9 mouse cellular contexts compared by ENCODE assay signal in genomic region chr10:107922750-107923149, GRCm38 (mm10). TPM values are rescaled to one million over a fixed set of nuclear protein-coding genes. Genes with fewer than 3 reads are reported as not detected.
DNase-seq lines count a peak whose midpoint lies in the region; ATAC-seq and TF ChIP-seq lines count a peak whose summit lies in the region.
"Had no signal": no experiment of that assay in that cellular context is flagged by ENCODE, and none has a peak within 500 bp of the region (broad histone marks: within the 10 kb centered on the region; RNA-seq: fewer than 3 reads in every experiment).

No protein-coding gene starts in this region.

- H3K27me3 ChIP-seq in forebrain, postnatal 0 days (ENCODE audit: insufficient read depth, low read length): no peaks in the 10 kb centered on the region
- no peaks in the 10 kb centered on the region for H3K27me3 ChIP-seq in forebrain, embryonic 13.5 days
- H3K27me3 ChIP-seq in liver, postnatal 0 days (ENCODE audit: insufficient read depth, low read length): no peaks in the 10 kb centered on the region
- no peaks in the 10 kb centered on the region for H3K27me3 ChIP-seq in liver, embryonic 12.5 days (replicated peaks)
- no peaks in the 10 kb centered on the region for H3K27me3 ChIP-seq in MEL (ENCODE audit: control insufficient read depth in 1 of 2, insufficient read depth in 2 of 2, low read length in 2 of 2)

- no peak for TF ChIP-seq POLR2A in MEL (IDR thresholded peaks at IDR 0.05; ENCODE audit: control insufficient read depth in 1 of 2, insufficient read depth in 1 of 2, low read depth in 1 of 2, low read length in 2 of 2, poor library complexity in 1 of 2)

- TF ChIP-seq EP300 in liver, postnatal 0 days (IDR thresholded peaks at IDR 0.05; ENCODE audit: low read depth): no peak
- no peak for TF ChIP-seq EP300 in MEL (IDR thresholded peaks at IDR 0.05; ENCODE audit: low read depth in 1 of 2, low read length in 2 of 2)

- no peak for TF ChIP-seq RAD21 in MEL (IDR thresholded peaks at IDR 0.05; ENCODE audit: low read depth, low read length)

- no peaks in the 10 kb centered on the region for H3K4me1 ChIP-seq in forebrain, postnatal 0 days (ENCODE audit: insufficient read depth)
- H3K4me1 ChIP-seq in forebrain, embryonic 13.5 days: no peaks in the 10 kb centered on the region
- H3K4me1 ChIP-seq in liver, postnatal 0 days (ENCODE audit: insufficient read depth): no peaks in the 10 kb centered on the region
- H3K4me1 ChIP-seq in liver, embryonic 12.5 days: no peaks in the 10 kb centered on the region
- no peaks in the 10 kb centered on the region for H3K4me1 ChIP-seq in MEL (ENCODE audit: control insufficient read depth in 1 of 2, insufficient read depth in 2 of 2, low read length in 2 of 2)

- no peak overlapping the region for H3K27ac ChIP-seq in forebrain, postnatal 0 days (ENCODE audit: low read depth, low read length)
- H3K27ac ChIP-seq in forebrain, embryonic 13.5 days: no peak overlapping the region
- no peak overlapping the region for H3K27ac ChIP-seq in liver, postnatal 0 days (ENCODE audit: low read depth)
- H3K27ac ChIP-seq in liver, embryonic 12.5 days: no peak overlapping the region
- no peak overlapping the region for H3K27ac ChIP-seq in MEL (ENCODE audit: control insufficient read depth, low read depth, low read length)

- WGBS in forebrain, postnatal 0 days: 14% methylated on average over 1 of the region's 1 CpGs
- 30% methylated on average over 1 of the region's 1 CpGs for WGBS in forebrain, embryonic 13.5 days
- 14% methylated on average over 1 of the region's 1 CpGs for WGBS in liver, postnatal 0 days (ENCODE audit: insufficient replicate concordance)
- 22% methylated on average over 1 of the region's 1 CpGs for WGBS in liver, embryonic 12.5 days (ENCODE audit: insufficient replicate concordance)

- H3K9me3 ChIP-seq in forebrain, postnatal 0 days (ENCODE audit: low read length): 0 out of 2 replicates have a peak, but pooled peaks cover 3% of the 10 kb centered on the region
- H3K9me3 ChIP-seq in forebrain, embryonic 13.5 days (replicated peaks): 0 out of 2 replicates have a peak, but pooled peaks cover 2% of the 10 kb centered on the region
- no peaks in the 10 kb centered on the region for H3K9me3 ChIP-seq in liver, postnatal 0 days (ENCODE audit: low read length)
- no peaks in the 10 kb centered on the region for H3K9me3 ChIP-seq in liver, embryonic 12.5 days (replicated peaks)
- H3K9me3 ChIP-seq in MEL (replicated peaks; ENCODE audit: insufficient read depth, low read length): no peaks in the 10 kb centered on the region
- H3K9me3 ChIP-seq: G1E had no signal

- no peak for ATAC-seq in forebrain, postnatal 0 days
- no peak for ATAC-seq in forebrain, embryonic 13.5 days
- no peak for ATAC-seq in liver, postnatal 0 days
- ATAC-seq in liver, embryonic 12.5 days: no peak
- no peak for ATAC-seq in activated CD4-positive, CD25-positive, alpha-beta regulatory T cell, adult 4 months

- H3K4me3 ChIP-seq in forebrain, postnatal 0 days (ENCODE audit: low read depth, low read length): no peak overlapping the region
- H3K4me3 ChIP-seq in forebrain, embryonic 13.5 days: no peak overlapping the region
- H3K4me3 ChIP-seq in liver, postnatal 0 days (ENCODE audit: low read depth, low read length): no peak overlapping the region
- no peak overlapping the region for H3K4me3 ChIP-seq in liver, embryonic 12.5 days
- H3K4me3 ChIP-seq in MEL (ENCODE audit: control insufficient read depth in 1 of 2, insufficient read depth in 1 of 2, low read depth in 2 of 2, low read length in 2 of 2): no peak overlapping the region

- H3K4me2 ChIP-seq in forebrain, postnatal 0 days (ENCODE audit: low read depth): no peak overlapping the region
- no peak overlapping the region for H3K4me2 ChIP-seq in forebrain, embryonic 13.5 days
- H3K4me2 ChIP-seq in liver, postnatal 0 days (ENCODE audit: low read depth, low read length): no peak overlapping the region
- H3K4me2 ChIP-seq in liver, embryonic 12.5 days: no peak overlapping the region

- H3K36me3 ChIP-seq in forebrain, postnatal 0 days (ENCODE audit: insufficient read depth): no peaks in the 10 kb centered on the region
- H3K36me3 ChIP-seq in forebrain, embryonic 13.5 days (ENCODE audit: poor library complexity, severe bottlenecking): no peaks in the 10 kb centered on the region
- H3K36me3 ChIP-seq in liver, postnatal 0 days (replicated peaks; ENCODE audit: insufficient read depth, low read length): no peaks in the 10 kb centered on the region
- H3K36me3 ChIP-seq in liver, embryonic 12.5 days: no peaks in the 10 kb centered on the region
- no peaks in the 10 kb centered on the region for H3K36me3 ChIP-seq in MEL (ENCODE audit: control insufficient read depth in 1 of 2, insufficient read depth in 2 of 2, low read length in 2 of 2)
- H3K36me3 ChIP-seq: G1E had no signal

- DNase-seq in forebrain, postnatal 0 days: peak; percentile 60
- DNase-seq in liver, postnatal 0 days: no peak
- peak; percentile 7 for DNase-seq in MEL (ENCODE audit: low read depth, low spot score)
- peak; percentile 24 for DNase-seq in lung, postnatal 10 days
- no peak for DNase-seq in urinary bladder, adult 2 months (ENCODE audit: low spot score)

- TF ChIP-seq CTCF in forebrain, postnatal 0 days (IDR thresholded peaks at IDR 0.05; ENCODE audit: low read depth): peak; percentile 67
- TF ChIP-seq CTCF in liver, postnatal 0 days (IDR thresholded peaks at IDR 0.05; ENCODE audit: low read depth): peak; percentile 48
- TF ChIP-seq CTCF in MEL (IDR thresholded peaks at IDR 0.05 in 2 of 3, conservative IDR thresholded peaks at IDR 0.05 in 1 of 3; ENCODE audit: control insufficient read depth in 1 of 3, insufficient read depth in 1 of 3, low read depth in 2 of 3, low read length in 3 of 3, poor library complexity in 1 of 3, severe bottlenecking in 1 of 3): peak in 1 of 3 experiments; percentile 18; a peak in 1 of 6 replicates

- no peaks in the 10 kb centered on the region for H3K79me2 ChIP-seq in MEL (ENCODE audit: control insufficient read depth, insufficient read depth, low read length, poor library complexity)

- H3K9ac ChIP-seq in forebrain, postnatal 0 days: no peak overlapping the region
- H3K9ac ChIP-seq in forebrain, embryonic 13.5 days: no peak overlapping the region
- H3K9ac ChIP-seq in liver, postnatal 0 days (replicated peaks): no peak overlapping the region
- no peak overlapping the region for H3K9ac ChIP-seq in liver, embryonic 12.5 days
- H3K9ac ChIP-seq in MEL (ENCODE audit: control insufficient read depth, low read depth, low read length, poor library complexity, severe bottlenecking): no peak overlapping the region

TF ChIP-seq in MEL, 35 proteins besides CTCF, POLR2A, EP300 and RAD21:
- TF ChIP-seq MEF2A (IDR thresholded peaks at IDR 0.05; ENCODE audit: extremely low read depth, insufficient replicate concordance, low read depth, low read length, poor library complexity, severe bottlenecking): no peak
- TF ChIP-seq SMC3 (IDR thresholded peaks at IDR 0.05; ENCODE audit: low read depth, low read length): peak; percentile 34
- TF ChIP-seq ZKSCAN1 (IDR thresholded peaks at IDR 0.05; ENCODE audit: low read depth, low read length): no peak

RNA-seq across cellular contexts. Expression of gene Otogl, which starts 10.8 kb away (rescaled TPM):
- 0.43 and 0.46 TPM in 2 replicates for total RNA-seq in forebrain, postnatal 0 days (2014; rRNA removed)
- 0.11 and 0.21 TPM in 2 replicates for polyA plus RNA-seq in forebrain, postnatal 0 days (2015; fragmentation: Nextera tagmentation; extraction: Ambion mirVana)
- polyA plus RNA-seq in forebrain, embryonic 13.5 days (2015; fragmentation: Nextera tagmentation; extraction: Ambion mirVana): not detected in 2 replicates
- not detected in 2 replicates for polyA plus RNA-seq in liver, postnatal 0 days (2015; fragmentation: Nextera tagmentation; extraction: Ambion mirVana)
- 0.01 and 0.02 TPM in 2 replicates for polyA plus RNA-seq in liver, embryonic 12.5 days (2016; fragmentation: Nextera tagmentation; extraction: Ambion mirVana)
- total RNA-seq in MEL (2012; rRNA removed): not detected in 2 replicates
- polyA plus RNA-seq in MEL (2012; ENCODE audit: insufficient read depth in 1 of 2, insufficient read length in 2 of 2, low read depth in 1 of 2, low replicate concordance in 2 of 2, missing spikeins in 1 of 2): not detected
- 5.9 and 6.5 TPM in 2 replicates for polyA plus RNA-seq in urinary bladder, adult 2 months (2012; rRNA removed)
- not detected for polyA plus RNA-seq in activated CD4-positive, CD25-positive, alpha-beta regulatory T cell, adult 4 months (2017; shearing (Covaris generic))
- polyA plus RNA-seq: G1E had no signal

Comparison
In these comparisons a context has a peak if more than half of its experiments do, and no peak if none do; other contexts are left out.
1. DNase-seq: peak in forebrain, postnatal 0 days (single experiment), MEL (single experiment) and lung, postnatal 10 days (single experiment); none in liver, postnatal 0 days (single experiment) and urinary bladder, adult 2 months (single experiment).